Mouse (Mus musculus) layer of hippocampus, adult 9-11 months (tissue): ENCODE data around the gene Serpina16.

Experiments used
- DNase-seq: peaks from one replicate; pipeline ENCODE4 v3.0.0; 2022

The Serpina16 gene

GRCm38 (mm10) chr12:103656848-103657626, 18.9 kb downstream of the Serpina16 start, which contains the start of gene Serpina6:
Gene Serpina6, minus strand, starts transcription at chr12:103657212.
- no peak for DNase-seq

DNA sequence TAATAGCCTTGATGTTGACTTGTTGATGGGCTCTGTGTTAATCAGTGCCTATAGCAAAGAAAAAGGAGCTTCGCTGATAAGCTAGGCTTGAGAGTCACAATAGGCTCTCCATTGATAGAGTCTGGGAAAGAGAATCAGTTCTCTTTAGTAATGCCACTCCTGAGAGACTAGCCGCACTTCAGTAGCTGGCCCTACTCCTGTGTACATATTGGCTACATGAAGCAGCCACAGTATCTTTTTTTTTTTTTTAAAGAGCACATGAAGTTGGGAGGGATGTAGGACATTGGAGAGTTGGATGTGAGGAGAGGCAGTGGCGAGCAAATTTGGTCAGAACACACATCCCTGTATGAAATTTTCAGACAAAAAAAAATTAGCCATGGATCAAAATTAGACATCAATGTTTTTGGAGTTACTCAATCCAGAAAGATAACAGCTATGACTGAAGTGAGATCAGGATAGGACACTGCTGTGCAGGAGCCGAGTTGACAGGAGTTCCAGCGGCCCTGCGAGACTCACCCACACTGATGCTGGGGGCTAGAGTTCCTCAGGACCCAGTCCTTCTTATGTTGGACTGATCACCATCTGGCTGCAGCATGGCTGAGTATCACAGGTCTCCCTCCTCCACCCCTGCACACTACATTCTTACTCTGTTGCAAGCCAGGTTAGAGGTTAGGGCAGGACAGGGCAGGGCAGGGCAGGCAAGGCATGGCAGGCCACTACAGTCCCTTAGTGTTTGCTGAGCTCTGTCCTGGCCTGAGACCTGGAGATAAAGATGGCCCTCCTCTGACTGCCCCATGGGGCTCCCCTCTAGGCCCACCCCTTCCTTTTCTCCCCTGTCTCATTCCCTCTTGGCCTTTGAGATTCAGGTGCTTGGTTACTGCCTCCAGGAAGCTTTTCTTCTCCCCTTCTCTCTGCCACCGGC, 20.6 kb downstream of the Serpina16 start:
- no peak for DNase-seq

DNA sequence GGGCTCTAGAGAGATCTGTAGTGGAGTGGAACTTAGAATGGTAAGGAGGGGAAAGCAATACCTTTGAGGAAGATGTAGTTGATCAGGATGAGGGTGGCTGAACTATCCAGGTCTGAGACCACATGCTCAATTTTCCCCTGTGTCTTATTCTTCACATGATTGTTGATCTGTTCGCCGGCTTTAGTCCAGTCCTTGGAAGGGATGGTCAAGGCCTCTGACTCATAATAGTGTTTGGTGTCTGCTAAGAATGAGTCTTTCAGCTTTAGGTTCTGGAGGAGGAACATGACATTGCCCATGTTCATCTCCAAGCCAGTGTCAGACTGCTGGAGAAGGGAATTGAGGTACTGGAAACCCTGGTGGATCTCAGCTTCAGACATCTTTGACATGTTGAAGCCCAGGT, 22.1 kb downstream of the Serpina16 start:
- DNase-seq: no peak

DNA sequence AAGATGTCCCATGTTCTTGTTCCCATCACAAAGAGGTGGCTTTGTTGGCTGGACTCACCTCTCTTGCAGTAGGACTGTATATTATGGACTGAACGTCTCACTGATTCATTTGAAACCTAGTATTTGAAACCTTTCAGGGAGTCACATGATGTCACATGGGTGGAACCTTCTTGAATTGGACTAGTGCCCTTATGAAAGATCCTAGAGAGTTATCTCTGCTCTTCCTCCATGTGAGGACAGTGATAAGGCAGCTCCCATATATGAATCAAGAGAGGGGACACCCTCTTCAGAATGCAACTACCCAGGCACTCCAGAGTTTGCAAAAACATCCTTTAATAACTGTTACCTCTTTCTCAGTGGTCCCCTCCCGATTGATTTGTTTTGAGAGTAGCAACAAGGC, 29.6 kb downstream of the Serpina16 start:
- DNase-seq: no peak

DNA sequence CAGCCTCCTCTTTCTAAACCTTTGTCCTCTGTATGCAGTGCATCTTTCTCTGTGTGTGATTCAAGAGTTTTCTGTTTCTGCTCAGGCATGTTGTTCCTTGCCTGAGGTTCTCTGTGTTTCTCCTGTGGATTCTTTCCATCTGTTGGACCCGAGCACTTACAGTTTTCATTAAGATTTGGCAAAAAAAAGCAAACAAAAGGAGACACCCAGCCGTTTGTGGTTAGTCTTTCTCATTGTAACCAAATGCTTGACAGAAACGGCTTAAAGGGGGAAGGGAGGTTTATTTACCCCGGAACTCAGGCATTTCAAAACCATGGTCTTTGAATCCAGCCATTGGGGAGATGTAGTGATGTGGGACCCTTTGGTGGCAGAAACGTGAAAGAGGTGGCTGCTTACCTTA, 31.3 kb downstream of the Serpina16 start:
- DNase-seq: no peak

- DNase-seq: no peak
Observed at GRCm38 (mm10) chr12:103643818-103644217, 32.1 kb downstream of the Serpina16 start.

DNA sequence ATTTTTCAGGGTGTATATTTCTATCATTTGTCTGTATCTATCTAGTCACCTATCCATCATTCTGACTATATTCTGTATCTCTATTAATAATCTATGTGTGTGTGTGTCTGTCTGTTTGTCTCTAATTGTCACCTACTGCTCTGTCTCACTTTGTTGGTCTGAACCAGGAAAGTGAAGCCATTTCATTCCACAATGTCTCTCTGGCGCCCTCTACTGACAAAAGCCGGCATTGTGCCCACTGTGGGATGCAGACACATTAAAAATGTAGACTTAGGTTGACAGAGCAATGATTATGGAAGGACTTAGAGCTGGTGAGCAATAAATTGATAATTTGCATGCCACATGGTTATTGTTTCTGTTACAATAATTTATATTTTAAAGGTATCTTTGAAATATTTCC, 32.6 kb downstream of the Serpina16 start:
- DNase-seq: peak; percentile 69

GRCm38 (mm10) chr12:103635846-103636245, 40.1 kb downstream of the Serpina16 start:
- no peak for DNase-seq

GRCm38 (mm10) chr12:103634430-103634829, 41.5 kb downstream of the Serpina16 start:
- DNase-seq: no peak

- no peak for DNase-seq
Observed at GRCm38 (mm10) chr12:103631203-103631612, 44.7 kb downstream of the Serpina16 start, which contains the start of gene Serpina10. Gene Serpina10, minus strand, starts transcription at chr12:103631444.
